Mouse (Mus musculus): ENCODE data around the gene Cap2. TPM values are rescaled to one million over a fixed set of nuclear protein-coding genes. Genes with fewer than 3 reads are reported as not detected.

Gene Cap2
- total and polyA plus RNA-seq, 2 experiments from 2014 or later = 13.1 to 21.9 TPM

DNA sequence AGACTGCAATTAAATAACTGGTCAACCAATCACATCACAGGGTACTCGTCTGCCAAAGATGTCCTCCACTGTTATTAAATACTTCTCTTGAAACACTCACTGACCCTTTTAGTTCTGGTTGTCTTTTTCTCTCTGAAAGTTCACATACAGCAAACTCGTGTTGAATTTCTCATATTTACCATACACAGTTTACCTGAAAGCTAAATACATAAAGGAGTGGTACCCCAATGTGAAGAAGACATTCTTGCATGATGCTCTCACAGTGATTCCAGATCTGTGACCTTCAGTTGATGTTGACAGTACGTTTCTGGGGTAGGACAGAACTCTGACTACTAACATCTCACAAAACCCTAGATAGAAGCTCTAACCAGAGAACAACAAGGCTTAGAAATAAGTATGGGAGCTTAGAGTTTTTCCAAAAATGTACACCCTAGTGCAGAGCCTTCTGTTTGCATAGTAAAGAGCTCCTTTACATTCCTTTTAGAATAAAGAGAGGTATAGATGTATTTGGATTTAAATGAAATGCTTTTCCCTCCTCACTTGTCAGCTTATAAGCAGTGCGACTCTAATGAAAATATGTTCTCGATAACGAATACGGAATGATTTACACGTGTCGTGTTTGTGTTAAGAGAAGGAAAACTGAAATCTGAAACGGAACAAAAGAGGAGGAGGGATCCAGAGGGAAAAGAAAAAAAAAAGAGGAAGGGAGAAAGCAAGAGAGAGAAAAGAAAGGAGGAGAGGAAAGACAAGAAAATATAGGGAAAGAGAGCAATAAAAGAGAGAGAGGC is 31.9 kb downstream of the Cap2 start:
- no peak for TF ChIP-seq CTCF (IDR thresholded peaks at IDR 0.05)
- no peak overlapping the region for H3K4me3 ChIP-seq (ENCODE audit: low read depth, low read length)
- H3K27ac ChIP-seq (ENCODE audit: low read depth, low read length) = no peak overlapping the region
- H3K36me3 ChIP-seq (ENCODE audit: insufficient read depth, low read length) = no peaks in the 10 kb centered on the region
- H3K9me3 ChIP-seq (ENCODE audit: low read length) = no peaks in the 10 kb centered on the region
- ATAC-seq (ENCODE audit: low FRiP score) (no peak), DNase-seq (ENCODE audit: low spot score) (no peak)
- peaks cover 5% of the 10 kb centered on the region; the same call in 1 of the 2 replicates for H3K4me1 ChIP-seq (ENCODE audit: insufficient read depth, low read length)
- H3K4me2 ChIP-seq (ENCODE audit: low read depth, low read length, poor library complexity, severe bottlenecking) = peak overlapping the region; percentile 28
- WGBS = 27% methylated on average over 10 of the region's 10 CpGs
- no peaks in the 10 kb centered on the region for H3K27me3 ChIP-seq (ENCODE audit: insufficient read depth, low read length)
- no peak overlapping the region for H3K9ac ChIP-seq (replicated peaks; ENCODE audit: low read length, poor library complexity, severe bottlenecking)

DNA sequence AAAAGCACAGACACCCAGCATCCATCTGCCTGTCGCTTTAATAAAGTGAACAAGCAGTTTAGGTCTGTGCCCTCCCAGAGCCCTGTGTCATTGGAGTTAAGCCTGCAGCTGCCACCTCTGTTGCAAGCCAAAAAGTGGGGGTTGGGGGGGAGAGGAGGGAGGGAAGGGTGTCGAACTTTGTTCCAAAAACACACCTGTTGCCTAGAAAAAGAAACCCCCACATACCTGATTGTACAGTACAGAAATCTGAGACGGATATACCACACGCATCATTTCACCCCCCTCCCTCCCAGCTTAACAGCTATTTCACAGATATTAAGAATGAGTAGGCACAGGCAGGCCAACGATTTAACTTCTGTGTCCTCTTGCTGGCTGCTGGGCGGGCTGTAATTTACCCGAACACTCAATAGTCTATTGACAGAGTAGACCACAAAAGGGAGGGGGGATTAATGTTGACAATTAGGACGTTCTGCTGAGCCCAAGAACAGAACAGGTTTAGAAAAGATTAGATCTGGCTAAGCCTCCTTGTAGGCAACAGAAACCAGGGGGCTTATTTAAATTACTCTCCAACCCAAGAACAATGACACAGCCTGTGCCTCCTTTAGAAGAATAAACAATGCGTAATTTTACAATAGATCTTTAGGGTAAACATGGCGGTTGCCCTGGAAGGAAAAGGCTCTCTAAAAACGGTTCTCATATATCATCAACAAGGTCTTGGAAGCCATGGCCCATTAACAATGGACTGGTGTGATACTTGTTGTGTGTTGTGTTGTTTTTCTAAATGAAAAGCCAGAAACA is 32.7 kb downstream of the Cap2 start:
- ATAC-seq (ENCODE audit: low FRiP score) = peak; percentile 44
- no peak overlapping the region for H3K9ac ChIP-seq (replicated peaks; ENCODE audit: low read length, poor library complexity, severe bottlenecking)
- peak; percentile 64 for DNase-seq (ENCODE audit: low spot score)
- peak overlapping the region; percentile 28 for H3K4me2 ChIP-seq (ENCODE audit: low read depth, low read length, poor library complexity, severe bottlenecking)
- H3K27ac ChIP-seq (ENCODE audit: low read depth, low read length) = no peak overlapping the region
- H3K27me3 ChIP-seq (ENCODE audit: insufficient read depth, low read length) = no peaks in the 10 kb centered on the region
- TF ChIP-seq CTCF (IDR thresholded peaks at IDR 0.05) = no peak
- H3K9me3 ChIP-seq (ENCODE audit: low read length) = no peaks in the 10 kb centered on the region
- peaks cover 5% of the 10 kb centered on the region; the same call in 1 of the 2 replicates for H3K4me1 ChIP-seq (ENCODE audit: insufficient read depth, low read length)
- WGBS = 9% methylated on average over 11 of the region's 11 CpGs
- H3K36me3 ChIP-seq (ENCODE audit: insufficient read depth, low read length) = no peaks in the 10 kb centered on the region
- H3K4me3 ChIP-seq (ENCODE audit: low read depth, low read length) = no peak overlapping the region

DNA sequence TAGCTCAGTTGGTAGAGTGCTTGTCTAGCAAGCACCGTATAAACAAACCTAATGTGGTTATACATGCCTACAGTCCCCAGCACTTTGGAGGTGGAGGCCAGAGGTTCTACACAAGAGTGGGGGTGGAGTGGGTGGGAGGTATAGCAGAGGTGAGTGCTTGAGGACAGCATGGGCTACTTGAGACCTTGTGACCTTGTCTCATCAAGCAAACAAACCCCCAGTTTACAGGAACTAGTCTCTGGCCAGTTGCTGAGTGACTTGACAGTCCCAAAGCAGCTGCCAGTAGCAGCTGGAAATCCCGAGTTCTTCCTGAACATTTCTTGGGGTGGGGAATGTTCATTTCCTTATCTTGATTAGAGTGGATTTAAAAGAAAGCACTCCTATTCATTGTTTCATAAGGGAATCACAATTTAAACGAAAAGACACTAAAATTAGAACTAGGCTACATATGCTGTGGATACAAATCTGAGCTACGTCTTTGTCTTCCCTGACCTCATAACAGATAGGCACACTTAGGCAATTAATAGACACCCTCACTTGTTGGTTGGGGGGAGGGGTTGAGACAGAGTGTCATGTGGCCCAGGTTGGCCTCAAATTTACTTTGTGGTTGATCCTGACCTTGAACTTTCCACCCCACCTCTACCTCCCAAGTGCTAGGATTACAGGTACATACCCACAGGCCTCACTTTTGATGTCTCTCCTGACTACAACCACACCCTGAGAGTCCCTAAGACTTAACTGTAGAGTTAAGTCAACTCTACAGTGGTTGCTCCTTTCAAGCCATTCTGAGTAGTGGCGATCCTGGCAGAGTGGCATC is 33.5 kb downstream of the Cap2 start:
- ATAC-seq (ENCODE audit: low FRiP score) (no peak), DNase-seq (ENCODE audit: low spot score) (no peak)
- Histone ChIP-seq H3K27me3 (ENCODE audit: insufficient read depth, low read length) (no peaks in the 10 kb centered on the region), H3K4me2 (ENCODE audit: low read depth, low read length, poor library complexity, severe bottlenecking) (no peak overlapping the region), H3K4me1 (ENCODE audit: insufficient read depth, low read length) (peaks cover 5% of the 10 kb centered on the region; the same call in 1 of the 2 replicates), H3K36me3 (ENCODE audit: insufficient read depth, low read length) (no peaks in the 10 kb centered on the region), H3K9me3 (ENCODE audit: low read length) (no peaks in the 10 kb centered on the region), H3K27ac (ENCODE audit: low read depth, low read length) (no peak overlapping the region), H3K4me3 (ENCODE audit: low read depth, low read length) (no peak overlapping the region), H3K9ac (replicated peaks; ENCODE audit: low read length, poor library complexity, severe bottlenecking) (no peak overlapping the region)
- no peak for TF ChIP-seq CTCF (IDR thresholded peaks at IDR 0.05)
- 67% methylated on average over 5 of the region's 5 CpGs for WGBS

DNA sequence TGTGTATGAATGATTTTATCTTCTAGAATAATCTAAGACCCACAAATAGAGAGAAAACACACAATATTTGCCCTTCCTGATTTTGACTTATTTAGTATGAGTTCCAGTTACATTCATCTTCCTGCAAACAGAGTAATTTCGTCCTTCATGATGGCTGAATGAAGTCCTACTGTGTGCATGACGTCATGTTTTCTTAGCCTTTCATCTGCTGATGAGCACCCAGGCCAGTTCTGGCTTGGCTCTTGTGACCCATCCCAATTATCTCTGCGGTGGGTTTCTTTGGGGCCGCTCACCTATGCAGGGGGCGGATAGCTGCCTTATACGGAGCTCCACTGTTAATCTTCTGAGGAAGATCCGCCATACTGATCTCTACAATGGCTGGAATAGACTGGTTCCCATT is 37.6 kb downstream of the Cap2 start:
- peaks cover 2% of the 10 kb centered on the region; the same call in 1 of the 2 replicates for H3K4me1 ChIP-seq (ENCODE audit: insufficient read depth, low read length)
- ATAC-seq (ENCODE audit: low FRiP score) = no peak
- no peaks in the 10 kb centered on the region for H3K36me3 ChIP-seq (ENCODE audit: insufficient read depth, low read length)
- no peak for DNase-seq (ENCODE audit: low spot score)
- H3K9ac ChIP-seq (replicated peaks; ENCODE audit: low read length, poor library complexity, severe bottlenecking) = no peak overlapping the region
- WGBS = 79% methylated on average over 7 of the region's 7 CpGs
- no peak overlapping the region for H3K27ac ChIP-seq (ENCODE audit: low read depth, low read length)
- no peak overlapping the region for H3K4me3 ChIP-seq (ENCODE audit: low read depth, low read length)
- no peaks in the 10 kb centered on the region for H3K9me3 ChIP-seq (ENCODE audit: low read length)
- no peak for TF ChIP-seq CTCF (IDR thresholded peaks at IDR 0.05)
- H3K4me2 ChIP-seq (ENCODE audit: low read depth, low read length, poor library complexity, severe bottlenecking) = no peak overlapping the region
- H3K27me3 ChIP-seq (ENCODE audit: insufficient read depth, low read length) = no peaks in the 10 kb centered on the region

DNA sequence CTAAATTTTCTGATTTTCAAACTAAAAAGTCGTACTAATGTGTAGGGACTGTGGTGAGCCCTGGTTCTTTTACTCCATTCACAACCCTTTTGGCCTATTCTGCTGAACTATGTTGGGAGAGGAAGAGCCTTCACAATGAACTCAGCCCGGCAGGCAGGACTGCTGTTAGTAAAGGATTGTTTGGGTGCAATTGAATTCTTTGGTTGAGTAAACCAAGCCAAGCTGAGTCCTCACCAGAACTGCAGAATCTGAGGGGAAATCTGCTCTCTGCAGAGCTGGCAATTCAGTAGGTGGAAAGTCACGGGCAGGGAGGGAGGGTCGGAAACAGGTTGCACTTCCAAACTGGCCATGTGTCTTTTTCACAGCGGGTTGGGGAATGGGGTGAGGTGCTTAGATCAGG is 39.3 kb downstream of the Cap2 start:
- H3K9ac ChIP-seq (replicated peaks; ENCODE audit: low read length, poor library complexity, severe bottlenecking) = no peak overlapping the region
- H3K36me3 ChIP-seq (ENCODE audit: insufficient read depth, low read length) = no peaks in the 10 kb centered on the region
- DNase-seq (ENCODE audit: low spot score) = peak; percentile 49
- H3K27ac ChIP-seq (ENCODE audit: low read depth, low read length) = no peak overlapping the region
- H3K4me3 ChIP-seq (ENCODE audit: low read depth, low read length) = no peak overlapping the region
- 71% methylated on average over 5 of the region's 5 CpGs for WGBS
- no peaks in the 10 kb centered on the region for H3K27me3 ChIP-seq (ENCODE audit: insufficient read depth, low read length)
- no peak for TF ChIP-seq CTCF (IDR thresholded peaks at IDR 0.05)
- H3K9me3 ChIP-seq (ENCODE audit: low read length) = no peaks in the 10 kb centered on the region
- H3K4me1 ChIP-seq (ENCODE audit: insufficient read depth, low read length) = peaks cover 3% of the 10 kb centered on the region; the same call in 1 of the 2 replicates
- no peak for ATAC-seq (ENCODE audit: low FRiP score)
- no peak overlapping the region for H3K4me2 ChIP-seq (ENCODE audit: low read depth, low read length, poor library complexity, severe bottlenecking)

Measured in midbrain, postnatal 0 days (tissue).